In the genomic region with DNA sequence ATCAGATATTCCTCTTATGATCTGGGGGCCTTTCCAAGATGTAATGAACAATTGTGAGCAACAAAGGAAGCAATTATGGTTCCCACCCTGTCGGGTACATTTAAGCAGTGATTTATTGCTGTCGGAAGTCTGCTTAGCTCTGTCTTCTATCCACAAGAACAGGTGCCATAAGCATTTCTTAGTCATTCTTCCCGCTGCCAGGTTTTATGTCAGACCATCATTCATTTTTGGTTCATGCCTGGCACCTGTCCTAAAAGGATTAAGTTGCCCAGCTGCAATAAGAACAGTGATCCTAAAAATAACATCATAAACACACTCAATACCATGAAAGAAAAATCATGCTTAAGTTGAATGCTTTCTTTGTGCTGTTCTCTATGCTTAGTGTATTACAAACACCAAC, we compare ENCODE assay signal across 19 mouse cellular contexts.
DNase-seq lines count a peak whose midpoint lies in the region; ATAC-seq and TF ChIP-seq lines count a peak whose summit lies in the region.
"Had no signal": no experiment of that assay in that cellular context is flagged by ENCODE, and none has a peak within 500 bp of the region (broad histone marks: within the 10 kb centered on the region; RNA-seq: fewer than 3 reads in every experiment).

No protein-coding gene starts in this region.

- DNase-seq in heart, adult 18-20 months, result peak; percentile 2 to 4
- DNase-seq in heart, adult 8-10 months (ENCODE audit: low spot score), result no peak
- DNase-seq in brain, embryonic 14.5 days (ENCODE audit: low read depth), result peak; percentile 13
- DNase-seq in urinary bladder, postnatal 14 days (ENCODE audit: low spot score), result no peak
- DNase-seq in layer of hippocampus, postnatal 25 days (ENCODE audit: extremely low spot score in 1 of 2, low spot score in 1 of 2), result no peak
- DNase-seq: adrenal gland, postnatal 25 days; cerebellum, adult 11 months; cerebellum, adult 9-11 months; heart, adult 11 months; heart, postnatal 36 days; kidney, adult 8-10 months; kidney, postnatal 10 days; lung, postnatal 14 days; midbrain, embryonic 14.5 days had no signal

- TF ChIP-seq CTCF in brain, embryonic 14.5 days (IDR thresholded peaks at IDR 0.05; ENCODE audit: borderline replicate concordance, extremely low read depth, insufficient read depth, insufficient read length), result no peak

- no peak for TF ChIP-seq POLR2A in brain, embryonic 14.5 days (IDR thresholded peaks at IDR 0.05; ENCODE audit: borderline replicate concordance, extremely low read depth, insufficient read depth, insufficient read length, poor library complexity, severe bottlenecking)

- H3K27me3 ChIP-seq in limb, embryonic 13.5 days, result no peaks in the 10 kb centered on the region
- no peaks in the 10 kb centered on the region for H3K27me3 ChIP-seq in stomach, embryonic 15.5 days (replicated peaks)
- H3K27me3 ChIP-seq: forebrain, embryonic 12.5 days; neural tube, embryonic 13.5 days had no signal

- H3K4me1 ChIP-seq in limb, embryonic 13.5 days, result no peaks in the 10 kb centered on the region
- H3K4me1 ChIP-seq in stomach, embryonic 15.5 days, result no peaks in the 10 kb centered on the region
- H3K4me1 ChIP-seq: neural tube, embryonic 13.5 days had no signal

- H3K9ac ChIP-seq in limb, embryonic 13.5 days, result no peak overlapping the region
- no peak overlapping the region for H3K9ac ChIP-seq in stomach, embryonic 15.5 days
- H3K9ac ChIP-seq: forebrain, embryonic 12.5 days; hindbrain, embryonic 14.5 days; neural tube, embryonic 13.5 days had no signal

- H3K4me3 ChIP-seq in limb, embryonic 13.5 days, result no peak overlapping the region
- H3K4me3 ChIP-seq in stomach, embryonic 15.5 days (replicated peaks), result no peak overlapping the region
- H3K4me3 ChIP-seq: forebrain, embryonic 12.5 days; neural tube, embryonic 13.5 days had no signal

- H3K4me2 ChIP-seq in limb, embryonic 13.5 days (replicated peaks), result no peak overlapping the region
- no peak overlapping the region for H3K4me2 ChIP-seq in stomach, embryonic 15.5 days
- H3K4me2 ChIP-seq: forebrain, embryonic 12.5 days; hindbrain, embryonic 14.5 days; neural tube, embryonic 13.5 days had no signal

- no peak overlapping the region for H3K27ac ChIP-seq in limb, embryonic 13.5 days
- no peak overlapping the region for H3K27ac ChIP-seq in stomach, embryonic 15.5 days
- H3K27ac ChIP-seq: forebrain, embryonic 12.5 days; hindbrain, embryonic 14.5 days; neural tube, embryonic 13.5 days had no signal

- 46% methylated on average over 3 of the region's 3 CpGs for WGBS in limb, embryonic 13.5 days
- WGBS in stomach, embryonic 15.5 days, result 34% methylated on average over 3 of the region's 3 CpGs

- H3K36me3 ChIP-seq in limb, embryonic 13.5 days, result no peaks in the 10 kb centered on the region
- H3K36me3 ChIP-seq in stomach, embryonic 15.5 days, result no peaks in the 10 kb centered on the region
- H3K36me3 ChIP-seq: forebrain, embryonic 12.5 days; neural tube, embryonic 13.5 days had no signal

- no peaks in the 10 kb centered on the region for H3K9me3 ChIP-seq in limb, embryonic 13.5 days
- no peaks in the 10 kb centered on the region for H3K9me3 ChIP-seq in stomach, embryonic 15.5 days
- H3K9me3 ChIP-seq: forebrain, embryonic 12.5 days; neural tube, embryonic 13.5 days had no signal

- ATAC-seq in limb, embryonic 13.5 days (ENCODE audit: low FRiP score, low read depth), result peak; percentile 69; the same call in 1 of the 2 replicates
- ATAC-seq in stomach, embryonic 15.5 days (ENCODE audit: insufficient read depth, low FRiP score, low read depth), result peak; percentile 35; the same call in 1 of the 2 replicates

Comparison
In these comparisons a context has a peak if more than half of its experiments do, and no peak if none do; other contexts are left out.
1. DNase-seq: peak in heart, adult 18-20 months (2 of 2) and brain, embryonic 14.5 days (single experiment); none in heart, adult 8-10 months (single experiment), urinary bladder, postnatal 14 days (single experiment) and layer of hippocampus, postnatal 25 days (0 of 2).